Mouse (Mus musculus) myocyte (in vitro differentiated cells): ENCODE results near the gene Sf3b3. TPM values are rescaled to one million over a fixed set of nuclear protein-coding genes. Genes with fewer than 3 reads are reported as not detected.

Experiments used
- H3K27me3 ChIP-seq: one replicate; pipeline ENCODE4 v1.6.1; 2011; ENCODE audit not compliant: control insufficient read depth, insufficient read depth, insufficient read length
- H3K36me3 ChIP-seq: one replicate; pipeline ENCODE4 v1.6.1; 2011; ENCODE audit not compliant: control insufficient read depth, insufficient read depth
- H3K4me2 ChIP-seq: one replicate; pipeline ENCODE4 v1.6.1; 2011; ENCODE audit warnings: low read depth, control low read depth
- H3K4me3 ChIP-seq: one replicate; pipeline ENCODE4 v1.5.1; 2011; ENCODE audit warnings: mild to moderate bottlenecking, control low read depth, moderate library complexity
- H3K79me2 ChIP-seq: one replicate; pipeline ENCODE4 v1.6.1; 2011; ENCODE audit not compliant: control insufficient read depth, insufficient read depth
- H3ac ChIP-seq: one replicate; pipeline ENCODE4 v1.6.1; 2011; ENCODE audit not compliant: control insufficient read depth, insufficient read length
- CEBPB ChIP-seq: IDR thresholded peaks from 2 replicates; pipeline ENCODE4 v1.6.1; 2011; ENCODE audit warnings: mild to moderate bottlenecking, moderate library complexity; ENCODE audit not compliant: poor library complexity, insufficient read depth, severe bottlenecking
- E2F4 ChIP-seq: IDR thresholded peaks from one replicate; pipeline ENCODE4 v1.6.1; 2011; ENCODE audit warnings: mild to moderate bottlenecking, control low read depth, moderate library complexity; ENCODE audit not compliant: insufficient read depth
- MAX ChIP-seq: IDR thresholded peaks from one replicate; pipeline ENCODE4 v1.6.1; 2011; ENCODE audit warnings: low read depth, mild to moderate bottlenecking, control low read depth
- MYOD1 ChIP-seq, 3 experiments: IDR thresholded peaks; one replicate each; pipeline ENCODE4 v1.6.1; 2011; ENCODE audit warnings: control low read depth in 2 of 3, low read depth in 2 of 3, mild to moderate bottlenecking in 2 of 3, moderate library complexity in 1 of 3; ENCODE audit not compliant: insufficient read length in 2 of 3, control insufficient read depth in 1 of 3
- MYOG ChIP-seq, 3 experiments: IDR thresholded peaks; one replicate each; pipeline ENCODE4 v1.6.1; 2011; ENCODE audit warnings: control low read depth in 2 of 3, low read depth in 2 of 3, mild to moderate bottlenecking in 2 of 3; ENCODE audit not compliant: insufficient read length in 2 of 3, control insufficient read depth in 1 of 3, insufficient read depth in 1 of 3
- POLR2A ChIP-seq: IDR thresholded peaks from one replicate; pipeline ENCODE4 v1.6.1; 2011; ENCODE audit warnings: low read depth, mild to moderate bottlenecking, control low read depth, moderate library complexity; ENCODE audit not compliant: insufficient read length
- POLR2AphosphoS2 ChIP-seq: IDR thresholded peaks from one replicate; pipeline ENCODE4 v1.6.1; 2011; ENCODE audit warnings: low read depth, control low read depth; ENCODE audit not compliant: insufficient read length
- REST ChIP-seq: IDR thresholded peaks from one replicate; pipeline ENCODE4 v1.6.1; 2011; ENCODE audit warnings: mild to moderate bottlenecking, control low read depth, moderate library complexity; ENCODE audit not compliant: insufficient read depth, insufficient read length
- SRF ChIP-seq: IDR thresholded peaks from one replicate; pipeline ENCODE4 v1.6.1; 2011; ENCODE audit warnings: low read depth; ENCODE audit not compliant: control insufficient read depth, insufficient read length
- TCF12 ChIP-seq: IDR thresholded peaks from one replicate; pipeline ENCODE4 v1.6.1; 2011; ENCODE audit warnings: mild to moderate bottlenecking, control low read depth; ENCODE audit not compliant: poor library complexity, insufficient read depth, severe bottlenecking
- TCF3 ChIP-seq: IDR thresholded peaks from one replicate; pipeline ENCODE4 v1.6.1; 2011; ENCODE audit warnings: low read depth, control low read depth; ENCODE audit not compliant: insufficient read length
- USF1 ChIP-seq: IDR thresholded peaks from one replicate; pipeline ENCODE4 v1.6.1; 2011; ENCODE audit warnings: low read depth, mild to moderate bottlenecking, control low read depth, moderate library complexity
- polyA plus RNA-seq: library from polyadenylated mRNA; unstranded; fragments of >200 nt; fragmentation: generic; extraction: Trizol; gene quantifications from one replicate; pipeline ENCODE4 v1.2.1, GENCODE M21; 2012; ENCODE audit warnings: missing spikeins

Gene Sf3b3
- polyA plus RNA-seq, 1 experiment: 47.7 TPM

DNA sequence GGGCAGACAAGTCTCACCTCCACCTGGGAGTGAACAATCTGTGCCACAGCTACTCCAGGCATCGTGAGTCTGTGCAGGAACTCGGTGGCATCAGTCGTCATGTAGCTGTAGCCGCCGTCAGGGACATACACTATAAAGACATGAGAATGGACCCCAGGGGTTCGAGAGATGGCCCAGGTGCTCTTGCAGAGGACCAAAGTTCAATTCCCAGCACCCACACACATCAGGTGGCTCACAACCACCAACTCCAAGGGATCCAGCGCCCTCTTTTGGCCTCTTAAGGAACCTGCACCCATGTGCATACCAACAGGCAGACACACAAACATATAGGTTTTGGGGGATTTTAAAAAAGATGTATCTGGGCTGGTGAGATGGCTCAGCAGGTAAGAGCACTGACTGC lies 45.5 kb upstream of the Sf3b3 start:
- TF ChIP-seq USF1: no peak
- Histone ChIP-seq H3K36me3 (no peaks in the 10 kb centered on the region), H3ac (no peak overlapping the region), H3K27me3 (no peaks in the 10 kb centered on the region), H3K79me2 (no peaks in the 10 kb centered on the region), H3K4me3 (no peak overlapping the region), H3K4me2 (no peak overlapping the region)

DNA sequence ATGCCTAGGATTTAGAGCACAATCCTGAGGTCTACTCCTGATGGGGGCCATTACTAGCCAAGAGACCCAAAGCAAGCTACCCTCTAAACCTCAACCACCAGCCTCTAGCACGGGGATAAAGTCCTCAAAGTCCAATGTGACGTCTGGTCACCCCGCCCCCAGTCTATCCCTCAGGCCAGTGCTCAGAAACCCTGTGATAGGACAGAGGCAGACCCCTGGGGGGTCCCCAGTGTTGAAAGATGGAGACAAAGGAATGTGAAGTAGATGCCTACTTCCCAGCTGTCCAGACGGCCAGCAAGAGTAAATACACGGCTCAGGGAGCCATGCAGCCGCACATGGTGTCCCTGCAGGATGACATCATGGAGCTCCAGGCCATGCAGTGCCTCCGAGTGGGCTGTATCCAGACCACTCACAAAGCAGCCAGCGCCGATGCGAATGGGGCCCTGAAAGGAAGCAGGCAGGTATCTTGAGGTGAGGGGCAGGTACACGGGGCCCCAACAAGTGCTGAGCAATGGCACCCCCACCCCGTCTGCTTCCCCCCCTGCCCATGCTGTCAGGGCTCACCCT lies 43.4 kb upstream of the Sf3b3 start:
- TF ChIP-seq CEBPB (no peak), REST (no peak), E2F4 (no peak)
- Histone ChIP-seq H3ac (no peak overlapping the region), H3K27me3 (no peaks in the 10 kb centered on the region), H3K4me3 (no peak overlapping the region), H3K36me3 (no peaks in the 10 kb centered on the region), H3K79me2 (no peaks in the 10 kb centered on the region), H3K4me2 (no peak overlapping the region)

DNA sequence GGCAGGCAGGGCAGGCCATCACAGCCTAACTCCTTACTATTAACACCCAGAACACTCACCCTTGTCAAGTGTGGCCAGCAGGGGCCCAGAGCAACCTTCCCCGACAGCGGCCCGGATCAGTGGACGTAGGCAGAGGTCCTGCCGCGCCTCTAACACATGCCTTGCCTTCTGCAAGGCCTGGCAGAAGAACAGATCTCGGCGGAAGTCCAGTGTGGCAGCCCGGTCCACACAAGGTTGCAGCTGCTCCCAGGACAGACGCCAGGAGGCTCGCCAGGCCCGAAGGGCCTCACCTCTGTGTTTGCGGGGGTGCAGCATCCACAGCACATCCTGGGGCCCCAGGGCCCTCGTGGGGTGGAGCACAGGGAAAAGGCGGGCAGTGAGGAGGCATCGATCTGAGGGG lies 42.3 kb upstream of the Sf3b3 start:
- Histone ChIP-seq H3K27me3 (no peaks in the 10 kb centered on the region), H3K4me2 (no peak overlapping the region), H3K36me3 (no peaks in the 10 kb centered on the region), H3ac (no peak overlapping the region), H3K4me3 (no peak overlapping the region), H3K79me2 (no peaks in the 10 kb centered on the region)
- no peak for TF ChIP-seq REST
- TF ChIP-seq SRF: no peak
- TF ChIP-seq E2F4: no peak
- no peak for TF ChIP-seq USF1

DNA sequence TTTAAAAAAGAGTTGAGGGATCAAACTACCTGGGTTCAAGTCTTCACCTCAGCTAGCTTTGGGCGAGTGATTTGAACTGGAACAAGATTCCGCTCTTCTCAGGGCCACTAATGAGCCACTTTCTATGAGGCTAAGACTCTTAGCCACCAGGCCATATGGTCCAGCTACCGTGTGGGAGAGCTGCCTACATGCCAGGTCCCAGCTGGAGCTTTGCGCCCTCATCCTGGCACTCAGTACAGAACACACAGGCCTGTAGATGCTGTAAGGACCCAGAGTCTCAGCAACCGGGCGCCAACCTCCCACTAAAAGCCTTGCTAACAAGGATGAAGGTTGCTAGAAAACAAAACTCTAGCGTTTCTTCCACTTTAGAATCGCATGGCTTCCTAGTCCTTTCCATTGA lies 41.9 kb upstream of the Sf3b3 start:
- TF ChIP-seq MAX (no peak), CEBPB (no peak), SRF (no peak), E2F4 (no peak), POLR2A (no peak), POLR2AphosphoS2 (no peak), MYOD1 (IDR thresholded peaks at IDR 0.05; ENCODE audit: control insufficient read depth in 1 of 3, insufficient read length in 2 of 3, low read depth in 2 of 3) (no peak), TCF3 (no peak)
- Histone ChIP-seq H3K36me3 (no peaks in the 10 kb centered on the region), H3K27me3 (no peaks in the 10 kb centered on the region)

DNA sequence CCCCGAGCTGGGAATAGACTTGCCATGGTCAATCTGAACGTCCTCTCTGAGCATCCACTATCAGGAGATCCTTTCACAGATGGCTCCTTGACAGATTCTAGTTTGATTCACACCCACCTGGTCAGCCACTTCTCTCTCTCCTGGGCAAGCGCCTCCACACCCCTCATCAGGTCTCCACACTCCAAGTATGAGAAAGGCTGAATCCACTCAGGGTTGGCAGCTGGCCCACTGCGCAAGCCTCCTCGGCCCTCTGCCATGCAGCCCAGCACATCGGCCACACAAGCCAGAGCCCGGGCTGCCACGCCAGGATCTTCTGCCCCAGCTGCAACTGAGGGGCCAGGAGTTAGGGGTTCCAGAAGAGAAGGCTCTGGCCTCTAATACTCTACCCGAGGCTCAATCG lies 41.0 kb upstream of the Sf3b3 start:
- TF ChIP-seq POLR2A (no peak), SRF (no peak), TCF12 (no peak), MYOG (IDR thresholded peaks at IDR 0.05; ENCODE audit: control insufficient read depth in 1 of 3, insufficient read depth in 1 of 3, insufficient read length in 2 of 3, low read depth in 2 of 3) (no peak), TCF3 (no peak), USF1 (no peak), MYOD1 (IDR thresholded peaks at IDR 0.05; ENCODE audit: control insufficient read depth in 1 of 3, insufficient read length in 2 of 3, low read depth in 2 of 3) (no peak), MAX (no peak), REST (no peak), POLR2AphosphoS2 (no peak), E2F4 (no peak), CEBPB (no peak)
- Histone ChIP-seq H3ac (no peak overlapping the region), H3K36me3 (no peaks in the 10 kb centered on the region)

More for the DNA sequence above, 41.9 kb upstream of the Sf3b3 start:
- no peak overlapping the region for H3ac ChIP-seq
- no peak overlapping the region for H3K4me2 ChIP-seq
- no peaks in the 10 kb centered on the region for H3K79me2 ChIP-seq
- H3K4me3 ChIP-seq: no peak overlapping the region

DNA sequence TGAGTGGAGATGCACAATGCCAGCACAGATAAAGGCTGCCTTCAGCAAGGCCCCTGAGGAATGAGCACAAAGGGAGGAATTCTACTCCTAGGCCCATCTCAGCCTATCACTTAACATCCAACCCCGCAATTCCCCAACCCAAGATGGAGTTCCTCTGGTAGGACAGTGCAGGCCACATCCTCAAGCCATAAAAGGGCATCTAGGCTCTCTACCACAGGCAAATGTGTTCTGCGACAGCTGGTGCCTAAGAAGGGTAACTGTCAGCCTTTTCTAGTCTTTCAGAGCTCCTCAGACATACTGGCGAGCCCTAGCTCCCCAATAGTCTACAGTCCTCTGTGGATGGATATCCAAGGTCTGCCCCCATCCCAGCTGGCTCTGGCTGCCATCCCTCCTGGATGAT lies 40.0 kb upstream of the Sf3b3 start:
- TF ChIP-seq REST (no peak), SRF (peak; percentile 97), POLR2A (no peak), POLR2AphosphoS2 (no peak), CEBPB (no peak), MYOG (IDR thresholded peaks at IDR 0.05; ENCODE audit: control insufficient read depth in 1 of 3, insufficient read depth in 1 of 3, insufficient read length in 2 of 3, low read depth in 2 of 3) (peak in 2 of 3 experiments; percentile 16 to 42), MYOD1 (IDR thresholded peaks at IDR 0.05; ENCODE audit: control insufficient read depth in 1 of 3, insufficient read length in 2 of 3, low read depth in 2 of 3) (peak in 2 of 3 experiments; percentile 21 to 35)
- Histone ChIP-seq H3K36me3 (peaks cover 1% of the 10 kb centered on the region), H3K79me2 (no peaks in the 10 kb centered on the region), H3K27me3 (no peaks in the 10 kb centered on the region), H3K4me3 (no peak overlapping the region), H3K4me2 (no peak overlapping the region), H3ac (no peak overlapping the region)

More for the DNA sequence above, 41.0 kb upstream of the Sf3b3 start:
- Histone ChIP-seq H3K4me2 (no peak overlapping the region), H3K79me2 (no peaks in the 10 kb centered on the region), H3K27me3 (no peaks in the 10 kb centered on the region), H3K4me3 (no peak overlapping the region)
